Mouse (Mus musculus) CH12.LX (cell line): ENCODE measurements around the gene Sumo3. TPM values are rescaled to one million over a fixed set of nuclear protein-coding genes. Genes with fewer than 3 reads are reported as not detected.

Source experiments
- DNase-seq: peaks from one replicate; pipeline ENCODE4 v3.0.0-alpha.2; 2013; ENCODE audit errors: extremely low read depth
- H3K27ac ChIP-seq: 2 replicates; pipeline ENCODE4 v1.5.1; 2012; ENCODE audit warnings: low read depth, mild to moderate bottlenecking, control low read depth, moderate library complexity; ENCODE audit not compliant: insufficient read depth
- H3K27me3 ChIP-seq: replicated peaks from 2 replicates; pipeline ENCODE3; 2012; ENCODE audit warnings: inconsistent platforms
- H3K36me3 ChIP-seq, 2 experiments: replicated peaks in 1 of 2; 2 replicates each; pipeline versions ENCODE3 to v1.6.1; 2012; ENCODE audit warnings: inconsistent platforms in 1 of 2, low read length in 1 of 2, mild to moderate bottlenecking in 1 of 2, mixed read lengths in 1 of 2, moderate library complexity in 1 of 2; ENCODE audit not compliant: control insufficient read depth in 1 of 2, insufficient read depth in 1 of 2
- H3K4me1 ChIP-seq, 2 experiments: 2 replicates each; pipeline ENCODE4 v1.6.1; 2012; ENCODE audit warnings: inconsistent platforms in 1 of 2, moderate library complexity in 1 of 2; ENCODE audit not compliant: insufficient read depth in 2 of 2, control insufficient read depth in 1 of 2
- H3K4me2 ChIP-seq: 2 replicates; pipeline ENCODE4 v1.6.1; 2012; ENCODE audit warnings: low read depth, mild to moderate bottlenecking, control low read depth; ENCODE audit not compliant: poor library complexity, insufficient read depth, severe bottlenecking
- H3K4me3 ChIP-seq, 3 experiments: fragments of 150-350 bp in 1 of 3; sonication (generic) in 1 of 3; replicated peaks in 1 of 3; 2 replicates each; pipeline versions ENCODE3 to v1.5.1; 2011 to 2012; ENCODE audit warnings: low read depth in 2 of 3, low read length in 2 of 3, mild to moderate bottlenecking in 2 of 3, moderate library complexity in 2 of 3, control low read depth in 1 of 3, improper control_type of control experiment in 1 of 3, inconsistent platforms in 1 of 3, mixed read lengths in 1 of 3; ENCODE audit not compliant: poor library complexity in 1 of 3
- H3K79me2 ChIP-seq: replicated peaks from 2 replicates; pipeline ENCODE4 v1.6.1; 2012; ENCODE audit warnings: mild to moderate bottlenecking, moderate library complexity; ENCODE audit not compliant: control insufficient read depth, poor library complexity, insufficient read depth, severe bottlenecking; ENCODE audit errors: extremely low read depth
- H3K9ac ChIP-seq: 2 replicates; pipeline ENCODE4 v1.6.1; 2012; ENCODE audit warnings: low read depth, mild to moderate bottlenecking, control low read depth, moderate library complexity; ENCODE audit not compliant: insufficient read depth
- H3K9me3 ChIP-seq: replicated peaks from 2 replicates; pipeline ENCODE3; 2012; ENCODE audit warnings: low read length, inconsistent platforms, mixed read lengths
- CHD1 ChIP-seq: IDR thresholded peaks from 2 replicates; pipeline ENCODE4 v1.6.1; 2012; ENCODE audit warnings: low read depth, low read length, improper control_type of control experiment, inconsistent platforms
- CHD2 ChIP-seq: IDR thresholded peaks from 2 replicates; pipeline ENCODE4 v1.6.1; 2011; ENCODE audit warnings: low read length, improper control_type of control experiment
- ELF1 ChIP-seq: IDR thresholded peaks from 2 replicates; pipeline ENCODE4 v1.6.1; 2014; ENCODE audit warnings: low read depth, mild to moderate bottlenecking, inconsistent platforms, low read length, improper control_type of control experiment
- EP300 ChIP-seq: IDR thresholded peaks from 2 replicates; pipeline ENCODE4 v1.6.1; 2011; ENCODE audit warnings: low read length, improper control_type of control experiment
- GABPA ChIP-seq: IDR thresholded peaks from 2 replicates; pipeline ENCODE4 v1.6.1; 2012; ENCODE audit warnings: low read depth, low read length, improper control_type of control experiment, inconsistent platforms; ENCODE audit not compliant: insufficient replicate concordance
- MAX ChIP-seq: IDR thresholded peaks from 2 replicates; pipeline ENCODE4 v1.6.1; 2011; ENCODE audit warnings: low read length, improper control_type of control experiment
- MAZ ChIP-seq: IDR thresholded peaks from 2 replicates; pipeline ENCODE4 v1.6.1; 2012; ENCODE audit warnings: low read depth, mild to moderate bottlenecking, inconsistent platforms, low read length, improper control_type of control experiment, moderate library complexity
- NELFE ChIP-seq: IDR thresholded peaks from 2 replicates; pipeline ENCODE4 v1.6.1; 2011; ENCODE audit warnings: low read depth, low read length, improper control_type of control experiment
- PAX5 ChIP-seq: IDR thresholded peaks from 2 replicates; pipeline ENCODE4 v1.6.1; 2012; ENCODE audit warnings: low read length, inconsistent platforms, mixed read lengths
- POLR2A ChIP-seq: IDR thresholded peaks from 2 replicates; pipeline ENCODE4 v1.6.1; 2011; ENCODE audit warnings: low read depth, mild to moderate bottlenecking, improper control_type of control experiment, low read length
- POLR2AphosphoS2 ChIP-seq: IDR thresholded peaks from 2 replicates; pipeline ENCODE4 v1.6.1; 2011; ENCODE audit warnings: low read depth, low read length, improper control_type of control experiment
- SIN3A ChIP-seq: IDR thresholded peaks from 2 replicates; pipeline ENCODE4 v1.6.1; 2012; ENCODE audit warnings: low read length, improper control_type of control experiment, inconsistent platforms
- UBTF ChIP-seq: IDR thresholded peaks from 2 replicates; pipeline ENCODE4 v1.6.1; 2012; ENCODE audit warnings: low read depth, mild to moderate bottlenecking, inconsistent platforms, low read length, improper control_type of control experiment, moderate library complexity
- USF2 ChIP-seq: conservative IDR thresholded peaks from 2 replicates; pipeline ENCODE4 v1.6.1; 2011; ENCODE audit warnings: low read depth, low read length, improper control_type of control experiment
- ZKSCAN1 ChIP-seq: IDR thresholded peaks from 2 replicates; pipeline ENCODE4 v1.6.1; 2012; ENCODE audit warnings: low read depth, inconsistent platforms, low read length, improper control_type of control experiment, borderline replicate concordance
- ZMIZ1 ChIP-seq: IDR thresholded peaks from 2 replicates; pipeline ENCODE4 v1.6.1; 2012; ENCODE audit warnings: low read depth, mild to moderate bottlenecking, inconsistent platforms, low read length, improper control_type of control experiment
- dilution Hi-C: fragments of 300-500 bp; cut with MboI; formaldehyde crosslinking; loops from 2 replicates; pipeline ENCODE4 v1.14.3; 2020; ENCODE audit warnings: low sequenced_read_pairs; ENCODE audit not compliant: extremely low pct_unique_long_range_greater_than_20kb, extremely low pct_ligation_motif_present
- in situ Hi-C: fragments of 300-500 bp; cut with MboI; formaldehyde crosslinking; loops from 3 replicates; pipeline ENCODE4 v1.14.3; 2019; ENCODE audit warnings: low sequenced_read_pairs, low pct_ligation_motif_present, low pct_unique_long_range_greater_than_20kb, mixed read lengths
- polyA plus RNA-seq: library from polyadenylated mRNA; unstranded; fragments of >175 nt; gene quantifications from 2 replicates; pipeline ENCODE4 v1.2.1, GENCODE M21; 2012; ENCODE audit warnings: low read depth; ENCODE audit not compliant: insufficient read length
- total RNA-seq, 2 experiments: library from RNA; depleted of rRNA; stranded (reverse); fragments of 300-350 nt in 1 of 2; fragments of >200 nt in 1 of 2; gene quantifications; 2 replicates each; pipeline ENCODE4 v1.2.3; 2012 to 2014

Sumo3 gene
- total and polyA plus RNA-seq, 3 experiments = 54.4 to 130 (median 81.2) TPM

- Histone ChIP-seq H3K36me3 (peaks cover 11 to 63% of the 10 kb centered on the region in 2 experiments), H3K9me3 (no peaks in the 10 kb centered on the region), H3K4me2 (no peak overlapping the region), H3K4me1 (peaks cover 5 to 35% of the 10 kb centered on the region in 2 experiments; a peak in 2 of 4 replicates), H3K27me3 (no peaks in the 10 kb centered on the region), H3K9ac (no peak overlapping the region), H3K79me2 (peaks cover 3% of the 10 kb centered on the region; the same call in 1 of the 2 replicates), H3K4me3 (no peak overlapping the region), H3K27ac (no peak overlapping the region)
- TF ChIP-seq NELFE (no peak), MAZ (no peak), PAX5 (no peak), CHD1 (no peak), ELF1 (no peak), SIN3A (no peak), POLR2AphosphoS2 (no peak), CHD2 (no peak), EP300 (no peak), MAX (no peak), POLR2A (no peak), USF2 (no peak), GABPA (no peak), ZKSCAN1 (no peak), UBTF (no peak)
- in situ Hi-C loops = no loop called here
- DNase-seq = no peak
- dilution Hi-C loops = no loop called here
Observed at GRCm38 (mm10) chr10:77587091-77587775, 18.7 kb upstream of the Sumo3 start.

- Histone ChIP-seq H3K9me3 (no peaks in the 10 kb centered on the region), H3K4me1 (peaks cover 0 to 27% of the 10 kb centered on the region in 2 experiments; a peak in 2 of 4 replicates), H3K27ac (no peak overlapping the region), H3K4me3 (no peak overlapping the region), H3K36me3 (peaks cover 15 to 70% of the 10 kb centered on the region in 2 experiments), H3K4me2 (no peak overlapping the region), H3K79me2 (peaks cover 3% of the 10 kb centered on the region; the same call in 1 of the 2 replicates), H3K9ac (no peak overlapping the region), H3K27me3 (no peaks in the 10 kb centered on the region)
- in situ Hi-C loops = no loop called here
- dilution Hi-C loops = no loop called here
- TF ChIP-seq ZKSCAN1 = no peak
- TF ChIP-seq ZMIZ1 = no peak
- TF ChIP-seq CHD2 = no peak
- DNase-seq = no peak
Observed at GRCm38 (mm10) chr10:77588036-77588435, 17.9 kb upstream of the Sumo3 start.
